Mouse (Mus musculus) stomach, postnatal 0 days (tissue): ENCODE results near the gene Ngfr. TPM values are rescaled to one million over a fixed set of nuclear protein-coding genes. Genes with fewer than 3 reads are reported as not detected.

ENCODE experiments used
- ATAC-seq: fragments of 200-750 bp; cut with Nextera tagmentation; 2 replicates; pipeline ENCODE4 v1.8.0; 2017; ENCODE audit not compliant: low FRiP score, low TSS enrichment
- DNase-seq: peaks from one replicate; pipeline ENCODE4 v3.0.0-alpha.2; 2016; ENCODE audit warnings: low spot score
- H3K27ac ChIP-seq: fragments of 300-500 bp; sonication (generic); replicated peaks from 2 replicates; pipeline ENCODE4 v1.5.1; 2014; ENCODE audit warnings: mild to moderate bottlenecking, control low read depth
- H3K27me3 ChIP-seq: fragments of 300-500 bp; sonication (generic); 2 replicates; pipeline ENCODE4 v1.6.1; 2014; ENCODE audit warnings: low read length; ENCODE audit not compliant: control insufficient read depth, insufficient read depth
- H3K36me3 ChIP-seq: fragments of 300-500 bp; sonication (generic); 2 replicates; pipeline ENCODE4 v1.6.1; 2014; ENCODE audit warnings: low read length, mixed read lengths; ENCODE audit not compliant: control insufficient read depth, insufficient read depth
- H3K4me1 ChIP-seq: fragments of 300-500 bp; sonication (generic); replicated peaks from 2 replicates; pipeline ENCODE4 v1.6.1; 2014; ENCODE audit warnings: antibody characterized with exemption; ENCODE audit not compliant: control insufficient read depth, insufficient read depth
- H3K4me2 ChIP-seq: fragments of 300-500 bp; sonication (generic); replicated peaks from 2 replicates; pipeline ENCODE4 v1.6.1; 2014; ENCODE audit warnings: low read depth, mild to moderate bottlenecking, control low read depth, moderate library complexity
- H3K4me3 ChIP-seq: fragments of 300-500 bp; sonication (generic); 2 replicates; pipeline ENCODE4 v1.5.1; 2014; ENCODE audit warnings: low read depth, low read length, control low read depth
- H3K9ac ChIP-seq: fragments of 300-500 bp; sonication (generic); 2 replicates; pipeline ENCODE4 v1.6.1; 2014; ENCODE audit warnings: mild to moderate bottlenecking, low read length, control low read depth, mixed read lengths
- H3K9me3 ChIP-seq: fragments of 300-500 bp; sonication (generic); 2 replicates; pipeline ENCODE4 v1.6.1; 2016; ENCODE audit warnings: low read length; ENCODE audit not compliant: control insufficient read depth
- CTCF ChIP-seq: IDR thresholded peaks from 2 replicates; pipeline ENCODE4 v1.5.1; 2016; ENCODE audit warnings: antibody characterized with exemption, low read depth, mild to moderate bottlenecking, moderate library complexity
- EP300 ChIP-seq: optimal IDR thresholded peaks from 2 replicates; pipeline ENCODE3; 2016; ENCODE audit warnings: antibody characterized with exemption
- WGBS: fragments of 180-500 bp; shearing (Covaris S2); extraction: QIAGEN DNeasy Blood & Tissue Kit; methylation state at CpG from one replicate; pipeline ENCODE4 v1.1.7; 2014; 5-methylcytosine and 5-hydroxymethylcytosine counted together
- polyA plus RNA-seq: library from polyadenylated mRNA; unstranded; fragments of >200 nt; fragmentation: Nextera tagmentation; extraction: Ambion mirVana; gene quantifications from 2 replicates; pipeline ENCODE4 v1.2.1, GENCODE M21; 2015

Ngfr gene
- polyA plus RNA-seq, 1 experiment from 2014 or later, result 3.9 TPM

- Histone ChIP-seq H3K9me3 (no peaks in the 10 kb centered on the region), H3K27ac (no peak overlapping the region), H3K9ac (no peak overlapping the region), H3K27me3 (no peaks in the 10 kb centered on the region), H3K4me3 (no peak overlapping the region), H3K4me1 (no peaks in the 10 kb centered on the region), H3K4me2 (no peak overlapping the region), H3K36me3 (no peaks in the 10 kb centered on the region)
- no peak for ATAC-seq
- no peak for DNase-seq
- TF ChIP-seq CTCF (no peak), EP300 (no peak)
- 57% methylated on average over 8 of the region's 8 CpGs for WGBS
Observed at GRCm38 (mm10) chr11:95622426-95622825, 34.9 kb upstream of the Ngfr start.

DNA sequence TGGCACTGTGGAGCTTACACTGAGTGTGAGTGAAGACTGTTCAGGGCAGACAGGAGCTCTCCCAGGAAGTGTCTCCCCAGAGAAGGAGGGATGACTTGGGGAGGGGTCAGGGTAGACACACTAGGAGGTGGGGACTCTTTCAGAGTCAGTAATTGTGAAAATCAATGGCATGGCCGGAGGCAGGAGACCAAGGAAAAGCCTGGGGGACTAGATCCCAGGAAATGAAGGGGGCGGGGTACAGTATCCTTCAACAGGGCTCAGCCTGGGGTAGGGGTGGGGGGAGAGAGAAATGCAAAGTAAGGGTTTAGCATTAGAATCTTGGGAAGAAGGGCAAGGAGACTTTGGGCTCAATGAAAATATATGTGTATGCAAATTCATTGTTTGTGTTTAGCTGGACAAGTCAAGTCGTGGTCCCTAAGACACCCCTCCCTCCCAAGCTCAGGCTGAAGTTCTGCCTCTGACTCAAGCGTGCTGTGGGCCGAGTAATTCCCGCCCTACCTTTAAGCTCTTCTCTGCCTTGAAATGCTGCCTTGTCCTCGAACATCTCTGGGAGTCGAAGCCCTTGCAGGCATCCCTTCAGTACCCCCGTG, 34.1 kb upstream of the Ngfr start:
- Histone ChIP-seq H3K9ac (no peak overlapping the region), H3K9me3 (no peaks in the 10 kb centered on the region), H3K36me3 (no peaks in the 10 kb centered on the region), H3K4me2 (no peak overlapping the region), H3K27ac (no peak overlapping the region), H3K4me1 (no peaks in the 10 kb centered on the region), H3K4me3 (no peak overlapping the region), H3K27me3 (no peaks in the 10 kb centered on the region)
- DNase-seq, result no peak
- WGBS, result 40% methylated on average over 9 of the region's 9 CpGs
- TF ChIP-seq CTCF, result no peak
- ATAC-seq, result no peak

DNA sequence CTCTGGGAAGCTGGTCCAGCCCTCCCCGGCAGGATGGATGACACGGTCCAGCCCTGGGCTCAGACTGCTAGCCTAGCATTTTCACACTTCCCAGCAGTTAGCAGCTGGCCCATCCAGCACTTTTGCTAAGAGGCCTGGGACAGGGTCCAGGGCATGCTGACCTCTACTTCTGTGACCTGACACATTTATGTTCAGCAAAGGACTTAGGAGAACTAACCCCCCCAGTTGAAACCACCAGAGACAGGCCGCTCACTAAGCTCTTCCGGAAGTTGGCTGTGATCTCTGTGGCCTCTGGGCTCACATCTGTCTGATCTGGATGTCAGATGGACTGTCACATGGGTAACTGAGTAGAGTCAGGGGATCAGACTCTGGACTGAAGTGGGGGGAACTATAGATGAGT, 33.5 kb upstream of the Ngfr start:
- H3K27ac ChIP-seq, result no peak overlapping the region
- H3K36me3 ChIP-seq, result no peaks in the 10 kb centered on the region
- H3K4me2 ChIP-seq, result no peak overlapping the region
- no peak for ATAC-seq
- no peak overlapping the region for H3K4me3 ChIP-seq
- H3K9ac ChIP-seq, result no peak overlapping the region
- WGBS, result 41% methylated on average over 4 of the region's 4 CpGs
- no peaks in the 10 kb centered on the region for H3K4me1 ChIP-seq
- no peak for DNase-seq
- TF ChIP-seq EP300, result no peak
- no peak for TF ChIP-seq CTCF
- H3K27me3 ChIP-seq, result no peaks in the 10 kb centered on the region
- no peaks in the 10 kb centered on the region for H3K9me3 ChIP-seq

GRCm38 (mm10) chr11:95619886-95620444, 32.4 kb upstream of the Ngfr start:
- H3K4me3 ChIP-seq, result no peak overlapping the region
- H3K9me3 ChIP-seq, result no peaks in the 10 kb centered on the region
- TF ChIP-seq EP300 (no peak), CTCF (no peak)
- no peaks in the 10 kb centered on the region for H3K36me3 ChIP-seq
- no peak overlapping the region for H3K4me2 ChIP-seq
- H3K9ac ChIP-seq, result no peak overlapping the region
- ATAC-seq (no peak), DNase-seq (no peak)
- no peaks in the 10 kb centered on the region for H3K27me3 ChIP-seq
- 93% methylated on average over 5 of the region's 5 CpGs for WGBS
- H3K4me1 ChIP-seq, result no peaks in the 10 kb centered on the region
- H3K27ac ChIP-seq, result no peak overlapping the region

GRCm38 (mm10) chr11:95619081-95619480, 31.5 kb upstream of the Ngfr start:
- H3K9me3 ChIP-seq, result no peaks in the 10 kb centered on the region
- 63% methylated on average over 3 of the region's 3 CpGs for WGBS

GRCm38 (mm10) chr11:95617785-95618465, 30.4 kb upstream of the Ngfr start:
- Histone ChIP-seq H3K9ac (no peak overlapping the region), H3K27me3 (no peaks in the 10 kb centered on the region), H3K4me3 (no peak overlapping the region), H3K27ac (no peak overlapping the region), H3K4me1 (no peaks in the 10 kb centered on the region), H3K9me3 (no peaks in the 10 kb centered on the region), H3K4me2 (peak overlapping the region; percentile 25), H3K36me3 (no peaks in the 10 kb centered on the region)
- DNase-seq, result no peak
- 43% methylated on average over 19 of the region's 19 CpGs for WGBS
- TF ChIP-seq EP300 (no peak), CTCF (no peak)
- ATAC-seq, result no peak

More at GRCm38 (mm10) chr11:95619081-95619480, 31.5 kb upstream of the Ngfr start:
- H3K27ac ChIP-seq, result no peak overlapping the region
- H3K27me3 ChIP-seq, result no peaks in the 10 kb centered on the region
- H3K9ac ChIP-seq, result no peak overlapping the region
- no peak for DNase-seq
- H3K4me1 ChIP-seq, result no peaks in the 10 kb centered on the region
- no peaks in the 10 kb centered on the region for H3K36me3 ChIP-seq
- H3K4me3 ChIP-seq, result no peak overlapping the region
- no peak for ATAC-seq
- TF ChIP-seq CTCF (no peak), EP300 (no peak)
- H3K4me2 ChIP-seq, result no peak overlapping the region
